Mouse (Mus musculus) C2C12 (cell line): ENCODE measurements at regions not wholly inside any gene's neighbourhood (a gene's known extent, or its start where the extent isn't known, plus 50 kb on each side); places are given as distances from the start of the nearest gene placed in this dataset.

Experiments
- CTCF ChIP-seq: IDR thresholded peaks from one replicate; pipeline ENCODE4 v1.5.1; 2011; ENCODE audit not compliant: control insufficient read depth, insufficient read depth, insufficient read length
- MYOD1 ChIP-seq: IDR thresholded peaks from one replicate; pipeline ENCODE4 v1.6.1; 2011; ENCODE audit warnings: low read depth; ENCODE audit not compliant: control insufficient read depth, insufficient read length

DNA sequence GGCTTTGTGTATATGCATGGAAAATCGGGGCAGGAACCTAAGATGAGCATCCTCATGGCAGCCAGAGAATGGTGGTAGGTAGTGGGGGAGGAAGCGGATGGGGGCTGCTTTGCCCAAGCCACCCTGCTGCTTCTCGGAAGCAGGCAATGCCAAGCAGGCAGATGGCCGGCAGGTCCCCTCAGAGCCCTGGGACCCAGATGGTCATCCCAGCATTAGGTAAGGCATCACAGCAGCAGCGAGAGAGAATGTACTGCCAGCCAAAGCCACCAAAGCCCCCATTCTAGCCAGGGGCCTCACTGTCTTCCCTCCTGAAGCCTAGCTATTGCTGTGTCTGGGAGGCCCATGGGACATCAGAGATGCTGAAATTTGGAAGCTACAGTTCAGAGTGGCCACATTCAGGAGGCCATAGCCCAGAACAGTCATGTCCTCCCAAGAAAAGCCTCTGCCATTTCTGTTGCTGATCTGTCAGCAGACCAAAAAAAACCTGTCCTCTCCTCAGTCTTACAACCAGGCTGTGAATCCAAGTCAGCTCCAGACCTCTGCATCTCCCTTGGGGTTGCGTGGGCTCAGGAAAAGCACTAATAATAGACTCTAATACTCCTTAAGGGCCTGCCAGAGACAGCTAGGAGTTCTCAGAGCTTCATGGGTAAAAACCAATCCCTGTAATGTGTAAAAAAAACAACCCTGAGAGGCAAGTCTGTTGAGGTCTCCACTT lies 88.5 kb upstream of the Zmiz1 start:
- TF ChIP-seq CTCF, result no peak
- TF ChIP-seq MYOD1, result no peak
